Mouse (Mus musculus): ENCODE results near the gene Neurl1b. TPM values are rescaled to one million over a fixed set of nuclear protein-coding genes. Genes with fewer than 3 reads are reported as not detected.

Gene Neurl1b
- total RNA-seq (2021) = 1 to 10 TPM; 2.3 to 2.6 TPM
- long read RNA-seq, experiment 1, partial matches to known transcripts = 0 of 1 reads
- long read RNA-seq, experiment 1, other reads (novel, unspliced or antisense) = 1 of 1 reads
- long read RNA-seq, experiment 2, partial matches to known transcripts = 0 of 1 reads
- long read RNA-seq, experiment 2, other reads (novel, unspliced or antisense) = 1 of 1 reads

GRCm38 (mm10) chr17:26414523-26415354 is at the start of gene Neurl1b:
Gene Neurl1b (plus strand): TSS chr17:26414829.
- DNase-seq = peak; percentile 78
- intact Hi-C loops (cut with DNase I) = no loop called here
- H3K27ac ChIP-seq = peak within 1 kb of the TSS; percentile 85
- H3K4me3 ChIP-seq = peak within 1 kb of the TSS; percentile 97
- no peak; the same call in 1 of the 2 replicates for TF ChIP-seq CTCF (IDR thresholded peaks at IDR 0.05)

GRCm38 (mm10) chr17:26366792-26367191 is 47.8 kb upstream of the Neurl1b start:
- no peak overlapping the region for H3K27ac ChIP-seq
- DNase-seq = peak; percentile 3
- no peak for TF ChIP-seq CTCF (IDR thresholded peaks at IDR 0.05)
- intact Hi-C loops (cut with DNase I) = no loop called here
- no peak overlapping the region for H3K4me3 ChIP-seq

GRCm38 (mm10) chr17:26368336-26368992 is 46.2 kb upstream of the Neurl1b start:
- H3K4me3 ChIP-seq = no peak overlapping the region
- intact Hi-C loops (cut with DNase I) = loop anchor here (2.0 kb wide), 1 partner anchor 54 kb away; no protein-coding TSS in a partner anchor
- no peak for TF ChIP-seq CTCF (IDR thresholded peaks at IDR 0.05)
- H3K27ac ChIP-seq = peak overlapping the region; percentile 46; the same call in 1 of the 2 replicates
- DNase-seq = peak; percentile 72

DNA sequence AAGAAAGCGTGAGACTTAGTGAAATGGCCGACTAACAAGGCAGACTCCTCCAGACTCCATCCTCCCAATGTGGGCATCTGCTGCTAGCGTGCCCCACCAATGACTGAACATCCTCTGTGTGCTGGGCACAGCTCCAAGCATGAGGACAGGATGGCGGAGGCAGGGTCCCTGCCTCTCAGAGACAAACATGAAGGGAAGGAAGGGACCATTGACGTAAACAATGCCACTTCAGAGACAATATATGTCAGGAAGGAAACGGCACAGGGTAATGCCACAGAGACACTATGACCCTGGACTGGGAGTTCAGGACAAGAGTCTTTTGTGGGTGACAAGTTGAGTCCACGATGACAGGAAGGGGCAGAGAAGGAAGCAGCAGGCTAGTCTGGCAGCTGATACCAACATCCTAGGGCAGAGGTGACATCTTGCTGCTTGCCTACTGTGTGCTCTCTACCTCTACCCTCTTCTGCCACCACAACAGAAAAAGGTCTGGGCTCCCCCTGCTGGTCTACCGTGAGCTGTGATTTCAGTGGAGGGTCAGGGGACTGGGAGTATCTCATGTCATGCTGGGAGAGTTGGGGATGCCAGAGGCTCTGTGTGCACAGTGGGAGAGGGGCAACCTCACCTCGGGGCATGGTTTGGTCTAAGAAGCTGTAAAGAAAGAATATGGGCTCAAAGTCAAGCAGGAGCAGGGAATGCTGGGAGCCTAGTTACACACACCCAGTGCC is 43.9 kb upstream of the Neurl1b start:
- Histone ChIP-seq H3K4me3 (no peak overlapping the region), H3K27ac (no peak overlapping the region)
- intact Hi-C loops (cut with DNase I) = no loop called here
- DNase-seq = peak; percentile 64
- TF ChIP-seq CTCF (IDR thresholded peaks at IDR 0.05) = peak; percentile 71

- no peak for TF ChIP-seq CTCF (IDR thresholded peaks at IDR 0.05)
- H3K4me3 ChIP-seq = no peak overlapping the region
- no peak overlapping the region for H3K27ac ChIP-seq
- intact Hi-C loops (cut with DNase I) = no loop called here
- no peak for DNase-seq
Observed at GRCm38 (mm10) chr17:26371246-26371535, 43.4 kb upstream of the Neurl1b start.

DNA sequence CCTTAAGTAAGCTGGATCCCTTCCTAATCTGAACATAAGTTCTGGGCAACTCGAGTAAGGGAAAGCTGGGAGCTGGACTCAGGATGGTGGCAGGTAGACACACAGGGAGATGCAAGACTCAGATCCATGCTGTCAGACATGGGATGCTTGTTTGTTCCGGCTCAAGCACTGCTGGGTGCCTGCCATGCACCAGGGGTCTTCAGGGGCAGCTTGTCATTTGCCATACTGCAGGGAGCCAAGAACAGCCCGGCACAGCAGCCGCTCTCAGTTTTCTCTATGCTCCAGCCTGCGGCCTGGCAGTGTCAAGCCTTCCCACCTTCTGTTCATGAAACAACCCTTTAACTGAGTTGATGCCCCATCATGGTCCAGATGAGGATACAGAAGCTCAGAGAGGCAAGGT is 41.4 kb upstream of the Neurl1b start:
- no peak for TF ChIP-seq CTCF (IDR thresholded peaks at IDR 0.05)
- Histone ChIP-seq H3K4me3 (no peak overlapping the region), H3K27ac (no peak overlapping the region)
- intact Hi-C loops (cut with DNase I) = no loop called here
- no peak for DNase-seq

DNA sequence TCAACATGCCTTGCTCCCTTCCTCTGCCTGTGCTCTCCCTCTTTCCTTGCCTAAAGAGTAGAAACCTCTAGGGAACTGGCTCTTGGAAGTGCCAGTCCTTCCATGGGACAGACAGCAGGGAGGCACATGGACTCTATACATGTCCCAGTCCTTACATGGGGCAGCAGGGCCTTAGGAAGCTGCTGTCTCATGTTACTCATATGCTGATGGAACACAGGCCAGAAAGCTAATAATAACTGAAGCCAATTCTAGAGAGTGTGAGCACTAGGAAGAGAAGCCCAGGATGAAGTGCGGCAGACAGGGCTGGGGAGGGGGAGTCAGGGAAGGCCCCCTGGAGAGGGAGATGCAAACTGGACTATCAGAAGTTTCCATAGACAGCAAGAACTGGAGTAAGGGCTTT is 38.2 kb upstream of the Neurl1b start:
- Histone ChIP-seq H3K4me3 (peak overlapping the region; percentile 9; the same call in 1 of the 2 replicates), H3K27ac (peak overlapping the region; percentile 64)
- intact Hi-C loops (cut with DNase I) = loop anchor here (1.0 kb wide), 1 partner anchor 16 kb away; no protein-coding TSS in a partner anchor
- no peak for DNase-seq
- no peak for TF ChIP-seq CTCF (IDR thresholded peaks at IDR 0.05)

DNA sequence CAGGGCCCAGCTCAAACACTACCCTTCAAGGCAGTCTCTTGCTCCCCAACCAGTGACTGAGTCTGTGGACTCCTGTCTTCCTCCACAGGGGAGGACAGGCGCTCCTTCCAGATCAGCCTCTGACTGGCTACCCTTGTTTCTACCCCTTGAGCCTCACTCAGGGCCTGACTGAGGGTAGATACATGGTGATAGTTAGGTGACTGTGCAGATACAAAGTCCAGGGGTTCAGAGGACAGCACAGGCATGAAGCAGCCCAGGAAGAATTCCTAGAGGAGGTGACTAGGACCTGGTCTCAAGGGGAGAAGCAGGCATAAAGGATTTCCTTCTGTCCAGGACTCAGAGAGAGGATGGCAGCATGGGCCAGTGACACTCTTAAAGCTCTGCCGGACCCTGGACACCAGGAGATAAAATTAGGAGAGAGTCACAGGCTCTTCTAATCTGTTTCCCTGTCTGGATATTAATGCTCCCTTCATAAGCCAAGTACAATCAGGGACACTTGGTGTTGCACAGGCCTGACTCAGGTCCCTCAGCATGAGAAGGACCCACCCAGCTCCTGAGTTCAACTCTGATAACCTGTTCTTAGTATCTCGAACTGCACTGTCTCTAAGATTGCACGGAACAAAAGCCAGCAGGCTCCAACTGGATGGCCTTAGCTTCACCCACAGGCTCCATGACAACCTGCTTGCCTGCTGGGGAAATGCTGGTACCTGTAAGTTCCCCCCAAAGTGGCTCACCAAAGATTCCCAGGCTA is 37.5 kb upstream of the Neurl1b start:
- TF ChIP-seq CTCF (IDR thresholded peaks at IDR 0.05) = no peak
- intact Hi-C loops (cut with DNase I) = loop anchor here (1.0 kb wide), 1 partner anchor 15 kb away; no protein-coding TSS in a partner anchor
- H3K4me3 ChIP-seq = no peak overlapping the region; the same call in 1 of the 2 replicates
- peak overlapping the region; percentile 64 for H3K27ac ChIP-seq
- no peak for DNase-seq

- no peak overlapping the region for H3K27ac ChIP-seq
- TF ChIP-seq CTCF (IDR thresholded peaks at IDR 0.05) = no peak
- intact Hi-C loops (cut with DNase I) = no loop called here
- H3K4me3 ChIP-seq = no peak overlapping the region
- no peak for DNase-seq
Observed at GRCm38 (mm10) chr17:26380280-26380985, 34.2 kb upstream of the Neurl1b start.

- no peak for DNase-seq
- Histone ChIP-seq H3K4me3 (no peak overlapping the region), H3K27ac (peak overlapping the region; percentile 83; the same call in 1 of the 2 replicates)
- intact Hi-C loops (cut with DNase I) = no loop called here
- no peak for TF ChIP-seq CTCF (IDR thresholded peaks at IDR 0.05)
Observed at GRCm38 (mm10) chr17:26380986-26381446, 33.6 kb upstream of the Neurl1b start.

- peak overlapping the region; percentile 83; the same call in 1 of the 2 replicates for H3K27ac ChIP-seq
- DNase-seq = no peak
- no peak overlapping the region for H3K4me3 ChIP-seq
- no peak for TF ChIP-seq CTCF (IDR thresholded peaks at IDR 0.05)
- intact Hi-C loops (cut with DNase I) = no loop called here
Observed at GRCm38 (mm10) chr17:26381613-26382012, 33.0 kb upstream of the Neurl1b start.
